Mouse (Mus musculus) stomach, embryonic 14.5 days (tissue): ENCODE measurements around the gene Tgfbr3. TPM values are rescaled to one million over a fixed set of nuclear protein-coding genes. Genes with fewer than 3 reads are reported as not detected.

Source experiments
- ATAC-seq: fragments of 200-750 bp; cut with Nextera tagmentation; 2 replicates; pipeline ENCODE4 v1.8.0; 2017; ENCODE audit warnings: low read depth, moderate TSS enrichment; ENCODE audit not compliant: insufficient number of reproducible peaks, insufficient read depth, low FRiP score
- H3K27ac ChIP-seq: fragments of 300-500 bp; sonication (generic); 2 replicates; pipeline ENCODE4 v1.5.1; 2014; ENCODE audit warnings: mild to moderate bottlenecking, low read length, moderate library complexity, mixed read lengths
- H3K27me3 ChIP-seq: fragments of 300-500 bp; sonication (generic); 2 replicates; pipeline ENCODE4 v1.6.1; 2014; ENCODE audit warnings: low read length, control low read depth, mixed read lengths; ENCODE audit not compliant: control insufficient read depth, insufficient read depth
- H3K36me3 ChIP-seq: fragments of 300-500 bp; sonication (generic); 2 replicates; pipeline ENCODE4 v1.6.1; 2014; ENCODE audit warnings: mild to moderate bottlenecking, control low read depth, low read length, moderate library complexity, mixed read lengths; ENCODE audit not compliant: control insufficient read depth, insufficient read depth
- H3K4me1 ChIP-seq: fragments of 300-500 bp; sonication (generic); 2 replicates; pipeline ENCODE4 v1.6.1; 2014; ENCODE audit warnings: low read length, control low read depth, mixed read lengths; ENCODE audit not compliant: control insufficient read depth, insufficient read depth
- H3K4me2 ChIP-seq: fragments of 300-500 bp; sonication (generic); replicated peaks from 2 replicates; pipeline ENCODE4 v1.6.1; 2014; ENCODE audit warnings: low read depth, low read length, control low read depth
- H3K4me3 ChIP-seq: fragments of 300-500 bp; sonication (generic); 2 replicates; pipeline ENCODE4 v1.5.1; 2014; ENCODE audit warnings: low read depth, low read length, control low read depth
- H3K9ac ChIP-seq: fragments of 300-500 bp; sonication (generic); replicated peaks from 2 replicates; pipeline ENCODE4 v1.6.1; 2014; ENCODE audit warnings: low read depth, mild to moderate bottlenecking, control low read depth, low read length, moderate library complexity, mixed read lengths
- H3K9me3 ChIP-seq: fragments of 300-500 bp; sonication (generic); 2 replicates; pipeline ENCODE4 v1.6.1; 2016; ENCODE audit warnings: low read depth, low read length, control low read depth; ENCODE audit not compliant: control insufficient read depth
- WGBS: fragments of 180-500 bp; shearing (Covaris S2); extraction: QIAGEN DNeasy Blood & Tissue Kit; methylation state at CpG from one replicate; pipeline ENCODE4 v1.1.7; 2014; 5-methylcytosine and 5-hydroxymethylcytosine counted together
- polyA plus RNA-seq: library from polyadenylated mRNA; unstranded; fragments of >200 nt; fragmentation: Nextera tagmentation; extraction: Ambion mirVana; gene quantifications from 2 replicates; pipeline ENCODE4 v1.2.1, GENCODE M21; 2014

The Tgfbr3 gene
- polyA plus RNA-seq, 1 experiment from 2014 or later: 34.5 TPM

- 86% methylated on average over 6 of the region's 6 CpGs for WGBS
Measured at GRCm38 (mm10) chr5:107219883-107220282, 69.5 kb downstream of the Tgfbr3 start.

DNA sequence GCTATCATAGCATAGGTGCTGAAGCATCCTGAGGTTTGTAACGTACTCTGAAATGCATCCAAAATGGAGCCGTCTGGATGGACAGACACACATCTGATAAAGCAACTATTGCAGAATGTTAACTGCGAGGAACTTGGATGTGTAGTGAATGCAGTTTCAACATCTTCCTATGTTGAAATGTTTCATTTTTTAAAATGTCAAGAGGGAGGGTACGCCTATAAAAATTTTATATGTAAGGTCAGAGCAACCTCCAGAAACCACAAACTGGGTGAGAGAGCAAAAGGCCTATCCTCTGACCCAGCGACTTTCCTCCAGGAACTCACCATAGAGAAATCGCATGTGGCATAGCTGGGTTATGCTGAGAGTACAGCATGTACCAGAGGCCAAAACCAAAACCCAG lies 70.1 kb downstream of the Tgfbr3 start:
- no peak overlapping the region for H3K9ac ChIP-seq
- H3K36me3 ChIP-seq: no peaks in the 10 kb centered on the region; the same call in 1 of the 2 replicates
- H3K4me1 ChIP-seq: peaks cover 31% of the 10 kb centered on the region
- H3K4me3 ChIP-seq: no peak overlapping the region
- no peaks in the 10 kb centered on the region for H3K27me3 ChIP-seq
- WGBS: 87% methylated on average over 6 of the region's 6 CpGs
- no peaks in the 10 kb centered on the region for H3K9me3 ChIP-seq
- no peak overlapping the region for H3K27ac ChIP-seq
- no peak for ATAC-seq
- no peak overlapping the region for H3K4me2 ChIP-seq

More at GRCm38 (mm10) chr5:107219883-107220282, 69.5 kb downstream of the Tgfbr3 start:
- Histone ChIP-seq H3K4me1 (peaks cover 31% of the 10 kb centered on the region), H3K4me2 (no peak overlapping the region), H3K9me3 (no peaks in the 10 kb centered on the region), H3K4me3 (no peak overlapping the region), H3K27ac (no peak overlapping the region), H3K27me3 (no peaks in the 10 kb centered on the region), H3K36me3 (no peaks in the 10 kb centered on the region), H3K9ac (no peak overlapping the region)
- ATAC-seq: peak; percentile 43; the same call in 1 of the 2 replicates

DNA sequence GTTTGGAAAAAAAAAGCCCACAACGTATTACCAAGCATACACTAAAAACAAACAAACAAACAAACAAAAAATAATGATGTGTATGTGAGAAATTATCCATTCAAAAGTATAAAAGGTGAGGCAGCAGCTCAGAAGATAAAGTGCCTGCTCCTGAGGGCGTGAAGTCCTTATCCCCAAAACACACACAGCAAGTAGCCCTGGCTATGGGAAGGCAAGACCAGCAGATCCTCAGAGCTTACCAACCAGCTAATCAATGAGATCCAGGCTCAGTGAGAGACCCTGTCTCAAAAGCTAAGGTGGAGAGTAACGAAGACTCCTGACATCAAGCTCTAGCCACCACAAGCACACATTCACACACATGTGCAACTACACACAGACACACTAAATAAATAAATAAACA lies 70.8 kb downstream of the Tgfbr3 start:
- Histone ChIP-seq H3K27me3 (no peaks in the 10 kb centered on the region), H3K36me3 (no peaks in the 10 kb centered on the region; the same call in 1 of the 2 replicates), H3K9ac (no peak overlapping the region), H3K9me3 (no peaks in the 10 kb centered on the region), H3K27ac (no peak overlapping the region), H3K4me1 (peaks cover 27% of the 10 kb centered on the region), H3K4me2 (no peak overlapping the region), H3K4me3 (no peak overlapping the region)
- no peak for ATAC-seq
- 85% methylated on average over 3 of the region's 3 CpGs for WGBS

- H3K36me3 ChIP-seq: no peaks in the 10 kb centered on the region; the same call in 1 of the 2 replicates
- H3K9ac ChIP-seq: no peak overlapping the region
- H3K27ac ChIP-seq: peak overlapping the region; percentile 35; the same call in 1 of the 2 replicates
- H3K4me3 ChIP-seq: no peak overlapping the region
- ATAC-seq: no peak
- H3K4me2 ChIP-seq: no peak overlapping the region
- no peaks in the 10 kb centered on the region for H3K27me3 ChIP-seq
- WGBS: 22% methylated on average over 2 of the region's 2 CpGs
- no peaks in the 10 kb centered on the region for H3K9me3 ChIP-seq
- H3K4me1 ChIP-seq: peaks cover 17% of the 10 kb centered on the region; the same call in 1 of the 2 replicates
Measured at GRCm38 (mm10) chr5:107217139-107217538, 72.3 kb downstream of the Tgfbr3 start.

DNA sequence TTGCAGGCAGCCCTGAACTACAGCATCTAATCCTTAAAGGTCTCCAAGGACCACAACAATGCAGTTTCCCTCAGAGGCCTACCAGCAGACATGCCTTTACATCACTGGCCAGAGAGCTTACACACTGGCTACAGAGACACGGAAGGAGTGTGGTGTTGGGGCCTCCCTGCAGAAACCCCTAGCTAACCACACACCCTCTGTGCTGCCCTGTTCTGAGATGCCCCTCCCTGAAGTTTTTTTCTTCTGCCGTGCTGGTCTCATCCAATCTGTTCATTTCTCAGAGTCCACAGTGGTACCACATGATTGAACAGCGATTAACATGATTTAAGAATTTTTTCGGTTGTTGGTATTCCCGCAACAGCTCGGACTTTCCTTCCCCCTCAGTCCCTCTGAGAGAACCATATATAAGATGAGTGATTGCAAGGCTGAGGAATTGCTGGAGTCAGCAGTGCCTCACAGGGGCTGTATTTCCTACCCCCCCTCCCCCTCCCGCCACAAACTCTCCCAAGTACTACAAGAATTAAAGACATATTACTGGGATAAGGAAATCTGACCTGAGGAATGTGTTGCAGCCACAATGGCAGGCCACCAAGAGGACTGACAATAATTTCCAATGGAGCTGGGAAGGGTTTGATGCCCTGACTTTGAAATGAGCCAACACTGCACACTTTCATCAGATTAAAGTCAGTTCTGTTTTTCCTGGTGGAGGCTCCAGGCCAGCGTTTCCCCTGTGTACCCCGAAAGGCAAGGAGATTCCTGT lies 75.9 kb downstream of the Tgfbr3 start:
- Histone ChIP-seq H3K4me1 (peaks cover 9% of the 10 kb centered on the region; the same call in 1 of the 2 replicates), H3K9ac (no peak overlapping the region), H3K27me3 (no peaks in the 10 kb centered on the region), H3K9me3 (no peaks in the 10 kb centered on the region), H3K4me2 (no peak overlapping the region), H3K27ac (no peak overlapping the region), H3K4me3 (no peak overlapping the region), H3K36me3 (no peaks in the 10 kb centered on the region; the same call in 1 of the 2 replicates)
- ATAC-seq: no peak
- WGBS: 70% methylated on average over 9 of the region's 9 CpGs

GRCm38 (mm10) chr5:107211830-107212370 lies 77.5 kb downstream of the Tgfbr3 start:
- whole genome bisulfite sequencing: 83% methylated on average over 10 of the region's 10 CpGs
- H3K27me3 ChIP-seq: no peaks in the 10 kb centered on the region
- H3K4me1 ChIP-seq: no peaks in the 10 kb centered on the region
- no peak overlapping the region for H3K9ac ChIP-seq
- no peak for ATAC-seq
- no peaks in the 10 kb centered on the region for H3K9me3 ChIP-seq
- no peaks in the 10 kb centered on the region; the same call in 1 of the 2 replicates for H3K36me3 ChIP-seq
- H3K27ac ChIP-seq: no peak overlapping the region
- H3K4me2 ChIP-seq: no peak overlapping the region
- H3K4me3 ChIP-seq: no peak overlapping the region

- Histone ChIP-seq H3K4me2 (no peak overlapping the region), H3K4me1 (no peaks in the 10 kb centered on the region), H3K27ac (no peak overlapping the region), H3K9me3 (no peaks in the 10 kb centered on the region), H3K36me3 (no peaks in the 10 kb centered on the region; the same call in 1 of the 2 replicates), H3K4me3 (no peak overlapping the region), H3K9ac (no peak overlapping the region), H3K27me3 (no peaks in the 10 kb centered on the region)
- WGBS: 86% methylated on average over 2 of the region's 2 CpGs
- no peak for ATAC-seq
Measured at GRCm38 (mm10) chr5:107210040-107210439, 79.4 kb downstream of the Tgfbr3 start.

- peak overlapping the region; percentile 0; the same call in 1 of the 2 replicates for H3K27ac ChIP-seq
- H3K4me2 ChIP-seq: no peak overlapping the region
- H3K4me1 ChIP-seq: peaks cover 5% of the 10 kb centered on the region; the same call in 1 of the 2 replicates
- H3K9me3 ChIP-seq: no peaks in the 10 kb centered on the region
- no peaks in the 10 kb centered on the region for H3K27me3 ChIP-seq
- ATAC-seq: no peak
- no peaks in the 10 kb centered on the region for H3K36me3 ChIP-seq
- no peak overlapping the region for H3K9ac ChIP-seq
- no peak overlapping the region for H3K4me3 ChIP-seq
- WGBS: 50% methylated on average over 5 of the region's 5 CpGs
Measured at GRCm38 (mm10) chr5:107207911-107208310, 81.5 kb downstream of the Tgfbr3 start.
